Mouse (Mus musculus): Measurements from ENCODE around the gene Thbs3. TPM values are rescaled to one million over a fixed set of nuclear protein-coding genes. Genes with fewer than 3 reads are reported as not detected.

The Thbs3 gene
- polyA plus RNA-seq (2012; rRNA removed) (229 and 244 TPM in 2 replicates), polyA plus RNA-seq (2014; fragmentation: Nextera tagmentation; extraction: Ambion mirVana) (78.9 and 83.0 TPM in 2 replicates)

DNA sequence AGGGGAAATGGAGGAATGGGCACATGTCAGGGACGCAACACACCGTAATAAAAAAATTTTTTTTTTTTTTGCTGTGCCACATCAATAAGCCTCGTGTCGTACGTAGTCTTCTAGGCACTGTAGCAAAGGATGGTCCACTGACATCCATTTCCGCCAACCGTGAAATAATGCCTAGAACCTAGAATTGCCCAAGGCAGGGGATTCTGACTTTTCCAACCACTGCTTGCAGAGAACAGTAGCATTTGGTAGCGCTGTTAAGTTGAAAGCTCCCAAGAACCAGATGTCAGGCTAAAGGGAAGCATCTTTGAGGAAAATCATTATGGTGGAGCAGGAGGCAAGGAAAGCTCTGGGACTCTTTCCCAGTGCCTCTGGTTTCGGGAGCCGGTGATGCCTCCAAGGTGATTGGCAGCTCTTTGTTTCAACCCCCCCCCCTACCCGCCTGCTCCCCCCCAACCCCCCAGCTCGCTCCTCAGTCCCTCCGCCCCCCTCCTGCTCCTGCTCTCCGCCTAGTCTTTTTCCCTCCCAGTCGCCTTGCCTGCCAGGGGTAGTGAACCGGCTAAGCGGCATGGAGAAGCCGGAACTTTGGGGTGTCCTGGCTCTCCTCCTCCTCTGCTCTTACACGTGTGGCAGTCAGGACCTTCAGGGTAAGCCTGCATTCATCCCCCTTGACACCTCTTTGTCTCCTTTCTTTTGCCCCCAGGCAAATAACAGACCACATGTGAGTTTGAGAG lies at the start of gene Thbs3:
Thbs3 (plus strand) TSS at position 500 of the 731 bp plus-strand sequence.
- H3K4me3 ChIP-seq (replicated peaks; ENCODE audit: low read length) = peak within 1 kb of the TSS; percentile 85
- ATAC-seq (ENCODE audit: low FRiP score, low read depth) = peak; percentile 5; the same call in 1 of the 2 replicates
- peak within 1 kb of the TSS; percentile 90 for H3K9ac ChIP-seq (ENCODE audit: low read depth, low read length, severe bottlenecking)
- peaks cover 20% of the 10 kb centered on the region for H3K4me1 ChIP-seq (ENCODE audit: control insufficient read depth, insufficient read depth, low read length)
- H3K27me3 ChIP-seq (ENCODE audit: control insufficient read depth, insufficient read depth, low read length) = no peaks in the 10 kb centered on the region
- TF ChIP-seq POLR2A (IDR thresholded peaks at IDR 0.05; ENCODE audit: borderline replicate concordance, extremely low read depth, insufficient read depth, insufficient read length) = no peak
- no peaks in the 10 kb centered on the region for H3K9me3 ChIP-seq (ENCODE audit: control insufficient read depth, low read length)
- peaks cover 17% of the 10 kb centered on the region for H3K36me3 ChIP-seq (ENCODE audit: control insufficient read depth, insufficient read depth, low read length)
- peak within 1 kb of the TSS; percentile 86 for H3K4me2 ChIP-seq (replicated peaks; ENCODE audit: low read depth, low read length, severe bottlenecking)
- WGBS = 3% methylated on average over 17 of the region's 19 CpGs
- peak; percentile 66 for DNase-seq (ENCODE audit: low spot score)
- H3K27ac ChIP-seq (replicated peaks; ENCODE audit: low read depth, low read length) = peak within 1 kb of the TSS; percentile 99

DNA sequence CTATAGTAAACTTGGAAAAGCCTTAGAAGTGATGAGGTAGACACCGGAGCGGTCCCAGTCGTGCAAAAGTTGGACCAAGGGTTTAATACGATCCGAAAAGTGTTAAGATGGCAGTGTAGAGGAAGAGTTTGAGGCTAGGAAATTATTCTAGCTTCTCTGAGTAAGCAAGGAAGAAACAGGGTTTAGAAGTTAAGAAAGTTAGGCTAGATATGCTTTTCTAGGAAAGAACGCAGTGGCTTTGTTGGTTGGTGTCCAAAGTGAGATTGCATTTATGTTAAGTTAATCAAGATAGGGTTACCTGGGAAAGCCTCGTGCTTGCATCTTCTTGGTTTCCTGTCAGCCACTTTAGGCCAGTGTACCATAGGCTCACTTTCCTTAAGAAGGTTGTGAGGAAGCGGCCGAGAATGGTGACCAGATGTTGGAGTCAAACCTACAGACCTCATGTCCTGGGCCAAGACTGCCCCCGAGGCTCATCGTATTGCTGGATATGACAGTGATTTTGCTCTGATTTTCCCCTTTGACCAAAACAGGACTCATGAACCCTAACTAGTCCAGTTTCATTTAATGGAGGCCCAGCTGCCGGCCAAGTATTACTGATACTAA lies 49.6 kb upstream of the Thbs3 start:
- Histone ChIP-seq H3K27ac (replicated peaks; ENCODE audit: low read depth, low read length) (peak overlapping the region; percentile 97), H3K4me2 (replicated peaks; ENCODE audit: low read depth, low read length, severe bottlenecking) (peak overlapping the region; percentile 47), H3K9ac (ENCODE audit: low read depth, low read length, severe bottlenecking) (peak overlapping the region; percentile 96), H3K4me3 (replicated peaks; ENCODE audit: low read length) (peak overlapping the region; percentile 81), H3K9me3 (ENCODE audit: control insufficient read depth, low read length) (no peaks in the 10 kb centered on the region), H3K4me1 (ENCODE audit: control insufficient read depth, insufficient read depth, low read length) (peaks cover 12% of the 10 kb centered on the region), H3K36me3 (ENCODE audit: control insufficient read depth, insufficient read depth, low read length) (peaks cover 41% of the 10 kb centered on the region), H3K27me3 (ENCODE audit: control insufficient read depth, insufficient read depth, low read length) (no peaks in the 10 kb centered on the region)
- ATAC-seq (ENCODE audit: low FRiP score, low read depth) (no peak), DNase-seq (ENCODE audit: low spot score) (no peak)
- WGBS = 16% methylated on average over 12 of the region's 12 CpGs
- no peak for TF ChIP-seq POLR2A (IDR thresholded peaks at IDR 0.05; ENCODE audit: borderline replicate concordance, extremely low read depth, insufficient read depth, insufficient read length)

DNA sequence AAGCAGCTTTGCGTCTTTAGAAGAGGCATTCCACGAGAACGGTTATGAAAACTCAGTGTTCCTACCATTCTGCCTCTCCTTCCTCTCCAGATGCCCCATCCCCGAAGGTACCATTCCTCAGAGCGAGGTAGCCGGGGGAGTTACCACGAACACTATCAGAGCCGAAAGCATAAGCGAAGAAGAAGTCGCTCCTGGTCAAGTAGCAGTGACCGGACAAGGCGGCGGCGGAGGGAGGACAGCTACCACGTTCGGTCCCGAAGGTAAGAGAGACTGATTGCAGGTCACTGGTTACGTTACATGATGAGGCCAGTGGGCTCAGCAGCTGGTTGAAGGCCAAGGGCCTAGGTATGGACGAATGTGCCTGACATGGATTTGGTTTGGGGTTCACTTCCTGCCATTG lies 48.0 kb upstream of the Thbs3 start:
- no peak for ATAC-seq (ENCODE audit: low FRiP score, low read depth)
- no peak for DNase-seq (ENCODE audit: low spot score)

DNA sequence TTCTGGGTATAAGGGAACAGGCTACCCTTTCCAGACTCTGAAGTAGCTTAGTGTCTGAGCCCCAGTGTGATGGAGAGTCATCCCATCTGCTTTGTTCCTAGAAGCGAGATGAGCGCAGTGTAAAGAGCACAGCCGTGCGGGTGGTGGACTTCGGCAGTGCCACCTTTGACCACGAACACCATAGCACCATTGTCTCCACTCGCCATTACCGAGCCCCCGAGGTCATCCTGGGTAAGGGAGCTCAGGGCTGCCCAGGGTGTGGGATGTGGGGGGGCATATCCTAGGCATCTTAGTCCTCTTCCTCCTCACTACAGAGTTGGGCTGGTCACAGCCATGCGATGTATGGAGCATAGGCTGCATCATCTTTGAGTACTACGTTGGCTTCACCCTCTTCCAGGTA lies 40.1 kb upstream of the Thbs3 start:
- Histone ChIP-seq H3K36me3 (ENCODE audit: control insufficient read depth, insufficient read depth, low read length) (peaks cover 78% of the 10 kb centered on the region), H3K4me3 (replicated peaks; ENCODE audit: low read length) (no peak overlapping the region), H3K27me3 (ENCODE audit: control insufficient read depth, insufficient read depth, low read length) (no peaks in the 10 kb centered on the region), H3K27ac (replicated peaks; ENCODE audit: low read depth, low read length) (no peak overlapping the region), H3K9ac (ENCODE audit: low read depth, low read length, severe bottlenecking) (no peak overlapping the region), H3K4me1 (ENCODE audit: control insufficient read depth, insufficient read depth, low read length) (peaks cover 7% of the 10 kb centered on the region), H3K9me3 (ENCODE audit: control insufficient read depth, low read length) (no peaks in the 10 kb centered on the region), H3K4me2 (replicated peaks; ENCODE audit: low read depth, low read length, severe bottlenecking) (no peak overlapping the region)
- 92% methylated on average over 11 of the region's 11 CpGs for WGBS
- DNase-seq (ENCODE audit: low spot score) = no peak
- no peak for ATAC-seq (ENCODE audit: low FRiP score, low read depth)
- no peak for TF ChIP-seq POLR2A (IDR thresholded peaks at IDR 0.05; ENCODE audit: borderline replicate concordance, extremely low read depth, insufficient read depth, insufficient read length)

More for the DNA sequence above, 48.0 kb upstream of the Thbs3 start:
- WGBS = 92% methylated on average over 19 of the region's 19 CpGs
- no peaks in the 10 kb centered on the region for H3K27me3 ChIP-seq (ENCODE audit: control insufficient read depth, insufficient read depth, low read length)
- no peak for TF ChIP-seq POLR2A (IDR thresholded peaks at IDR 0.05; ENCODE audit: borderline replicate concordance, extremely low read depth, insufficient read depth, insufficient read length)
- no peak overlapping the region for H3K4me3 ChIP-seq (replicated peaks; ENCODE audit: low read length)
- H3K4me1 ChIP-seq (ENCODE audit: control insufficient read depth, insufficient read depth, low read length) = peaks cover 12% of the 10 kb centered on the region
- H3K9me3 ChIP-seq (ENCODE audit: control insufficient read depth, low read length) = no peaks in the 10 kb centered on the region
- no peak overlapping the region for H3K9ac ChIP-seq (ENCODE audit: low read depth, low read length, severe bottlenecking)
- H3K27ac ChIP-seq (replicated peaks; ENCODE audit: low read depth, low read length) = no peak overlapping the region
- H3K36me3 ChIP-seq (ENCODE audit: control insufficient read depth, insufficient read depth, low read length) = peaks cover 56% of the 10 kb centered on the region
- H3K4me2 ChIP-seq (replicated peaks; ENCODE audit: low read depth, low read length, severe bottlenecking) = no peak overlapping the region

DNA sequence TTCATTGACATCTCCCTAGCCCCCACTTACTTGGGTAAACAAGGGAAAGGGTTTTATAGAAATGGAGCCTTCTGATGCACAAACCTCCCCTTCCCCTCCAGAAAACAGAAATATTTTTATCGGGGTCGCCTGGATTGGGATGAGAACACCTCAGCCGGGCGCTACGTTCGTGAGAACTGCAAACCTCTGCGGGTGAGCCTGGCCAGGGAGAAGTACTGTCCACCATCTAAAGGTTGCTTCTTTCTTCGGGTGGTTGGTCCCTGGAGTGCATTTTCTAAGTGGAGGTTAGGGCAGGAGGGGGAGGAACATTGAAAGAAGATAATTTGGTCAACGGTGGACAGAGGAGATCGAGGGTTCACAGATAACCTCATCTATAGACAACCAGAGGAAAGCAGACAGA lies 39.4 kb upstream of the Thbs3 start:
- no peak for TF ChIP-seq POLR2A (IDR thresholded peaks at IDR 0.05; ENCODE audit: borderline replicate concordance, extremely low read depth, insufficient read depth, insufficient read length)
- no peak for ATAC-seq (ENCODE audit: low FRiP score, low read depth)
- no peak for DNase-seq (ENCODE audit: low spot score)
- Histone ChIP-seq H3K4me2 (replicated peaks; ENCODE audit: low read depth, low read length, severe bottlenecking) (no peak overlapping the region), H3K4me3 (replicated peaks; ENCODE audit: low read length) (no peak overlapping the region), H3K27me3 (ENCODE audit: control insufficient read depth, insufficient read depth, low read length) (no peaks in the 10 kb centered on the region), H3K9ac (ENCODE audit: low read depth, low read length, severe bottlenecking) (no peak overlapping the region), H3K36me3 (ENCODE audit: control insufficient read depth, insufficient read depth, low read length) (peaks cover 78% of the 10 kb centered on the region), H3K27ac (replicated peaks; ENCODE audit: low read depth, low read length) (no peak overlapping the region), H3K4me1 (ENCODE audit: control insufficient read depth, insufficient read depth, low read length) (peaks cover 7% of the 10 kb centered on the region), H3K9me3 (ENCODE audit: control insufficient read depth, low read length) (no peaks in the 10 kb centered on the region)
- 91% methylated on average over 10 of the region's 10 CpGs for WGBS

All from limb, embryonic 14.5 days (tissue).